Mouse (Mus musculus): ENCODE results near the gene Tmprss6.

- no peak for TF ChIP-seq GATA1 (IDR thresholded peaks at IDR 0.05; ENCODE audit: low read length)
- no peak for TF ChIP-seq TAL1 (IDR thresholded peaks at IDR 0.05; ENCODE audit: low read length)
Measured at GRCm38 (mm10) chr15:78489906-78490305, 21.5 kb upstream of the Tmprss6 start.
